Mouse (Mus musculus) embryonic fibroblast, embryonic 13.5 days (primary cell): ENCODE measurements around the gene Heca. TPM values are rescaled to one million over a fixed set of nuclear protein-coding genes. Genes with fewer than 3 reads are reported as not detected.
"Not testable (repeated sequence)": the region's sequence is repeated elsewhere in the genome, so short reads cannot be mapped to it uniquely, and the experiment has no call there.

Experiments used
- H3K27ac ChIP-seq: 2 replicates; pipeline ENCODE4 v1.5.1; 2012; ENCODE audit warnings: low read length, control low read depth, inconsistent platforms; ENCODE audit not compliant: insufficient read depth
- H3K4me1 ChIP-seq: 2 replicates; pipeline ENCODE4 v1.6.1; 2011; ENCODE audit warnings: low read length; ENCODE audit not compliant: control insufficient read depth, insufficient read depth
- H3K4me3 ChIP-seq: 2 replicates; pipeline ENCODE4 v1.5.1; 2011; ENCODE audit warnings: mild to moderate bottlenecking, control low read depth, low read length; ENCODE audit not compliant: insufficient read depth
- CTCF ChIP-seq: IDR thresholded peaks from 2 replicates; pipeline ENCODE4 v1.5.1; 2011; ENCODE audit warnings: mild to moderate bottlenecking, control low read depth, low read length, moderate library complexity, borderline replicate concordance; ENCODE audit not compliant: insufficient read depth
- POLR2A ChIP-seq: IDR thresholded peaks from 2 replicates; pipeline ENCODE4 v1.6.1; 2011; ENCODE audit warnings: low read depth, mild to moderate bottlenecking, control low read depth, low read length, moderate library complexity
- polyA plus RNA-seq: library from polyadenylated mRNA; stranded (reverse); fragments of >200 nt; gene quantifications from 2 replicates; pipeline ENCODE4 v1.2.4, GENCODE M21; 2011; ENCODE audit warnings: low read depth; ENCODE audit not compliant: missing spikeins, insufficient read length

Heca gene
- polyA plus RNA-seq, 1 experiment = 18.8 TPM

DNA sequence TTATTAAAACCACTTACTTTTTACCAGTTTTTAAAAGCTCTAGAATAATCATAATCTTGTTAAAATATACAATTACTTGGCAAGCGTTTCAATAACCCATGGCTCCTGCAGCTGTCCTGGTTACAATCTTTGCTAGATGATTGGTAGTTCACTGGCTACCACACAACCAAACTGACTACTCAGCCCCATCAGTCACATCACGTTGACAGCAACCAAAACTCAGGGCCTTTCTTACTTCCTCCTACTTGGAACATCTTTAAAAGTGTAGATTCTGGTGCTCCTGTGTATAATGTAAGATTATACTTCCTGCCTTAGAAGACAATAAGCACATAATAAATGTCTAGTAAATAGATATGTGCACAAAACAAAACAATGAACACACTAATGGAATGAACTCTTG, 14.2 kb downstream of the Heca start:
- Histone ChIP-seq H3K27ac (no peak overlapping the region), H3K4me3 (no peak overlapping the region), H3K4me1 (peaks cover 9% of the 10 kb centered on the region)
- TF ChIP-seq CTCF = no peak

DNA sequence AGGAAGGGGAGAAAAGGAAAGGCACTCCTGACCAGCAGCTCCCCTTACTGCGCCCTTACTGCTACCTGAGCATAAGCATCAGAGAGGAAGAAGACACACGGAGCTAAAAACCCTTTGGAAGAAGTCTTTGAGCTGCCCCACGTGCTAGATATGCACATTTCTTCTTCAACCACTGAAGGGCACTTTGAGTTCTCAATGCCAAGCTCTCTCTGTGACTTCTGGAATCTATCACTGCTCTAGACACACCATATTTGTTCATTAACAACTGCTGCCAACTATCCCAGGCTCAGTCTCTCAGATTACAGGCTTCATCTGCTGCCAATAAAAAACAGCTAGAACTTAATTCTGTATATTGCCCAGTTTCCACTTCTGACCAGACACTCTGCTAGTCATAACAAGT, 15.7 kb downstream of the Heca start:
- H3K27ac ChIP-seq = no peak overlapping the region
- no peak overlapping the region for H3K4me3 ChIP-seq
- TF ChIP-seq POLR2A = no peak
- peaks cover 9% of the 10 kb centered on the region for H3K4me1 ChIP-seq

- Histone ChIP-seq H3K4me1 (peaks cover 11% of the 10 kb centered on the region), H3K4me3 (no peak overlapping the region), H3K27ac (peak overlapping the region; percentile 12; the same call in 1 of the 2 replicates)
- TF ChIP-seq POLR2A = no peak
Observed at GRCm38 (mm10) chr10:17931157-17931556, 16.7 kb downstream of the Heca start.

GRCm38 (mm10) chr10:17930445-17931083, 17.3 kb downstream of the Heca start:
- Histone ChIP-seq H3K4me1 (peaks cover 13% of the 10 kb centered on the region), H3K4me3 (no peak overlapping the region), H3K27ac (peak overlapping the region; percentile 12)
- TF ChIP-seq POLR2A (no peak), CTCF (no peak)

DNA sequence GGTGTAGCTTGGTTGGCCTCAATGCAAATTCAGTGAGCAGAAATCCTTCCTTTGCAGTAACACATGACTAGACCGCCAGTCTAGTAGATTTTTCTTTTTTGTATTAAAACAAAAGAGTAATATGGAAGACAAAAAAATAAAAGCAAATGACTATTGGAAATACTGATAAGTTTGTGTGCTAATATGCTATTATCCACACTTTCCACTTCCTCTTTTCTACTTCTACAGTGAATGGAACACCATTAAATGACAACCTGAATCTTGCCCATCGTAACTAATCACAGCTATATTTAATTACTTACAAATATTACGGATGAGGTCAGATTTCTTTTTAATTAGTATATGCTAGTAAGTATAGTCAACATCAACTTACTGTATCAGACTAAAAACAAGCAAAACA, 22.7 kb downstream of the Heca start:
- Histone ChIP-seq H3K4me1 (peaks cover 5% of the 10 kb centered on the region), H3K4me3 (no peak overlapping the region), H3K27ac (no peak overlapping the region)
- TF ChIP-seq CTCF (no peak), POLR2A (no peak)

GRCm38 (mm10) chr10:17924166-17924565, 23.7 kb downstream of the Heca start:
- Histone ChIP-seq H3K4me1 (peaks cover 5% of the 10 kb centered on the region), H3K4me3 (no peak overlapping the region), H3K27ac (no peak overlapping the region)
- TF ChIP-seq POLR2A (no peak), CTCF (no peak)

GRCm38 (mm10) chr10:17921381-17921780, 26.5 kb downstream of the Heca start:
- no peak overlapping the region for H3K27ac ChIP-seq
- TF ChIP-seq CTCF (no peak), POLR2A (no peak)
- peaks cover 2% of the 10 kb centered on the region; the same call in 1 of the 2 replicates for H3K4me1 ChIP-seq
- no peak overlapping the region for H3K4me3 ChIP-seq

DNA sequence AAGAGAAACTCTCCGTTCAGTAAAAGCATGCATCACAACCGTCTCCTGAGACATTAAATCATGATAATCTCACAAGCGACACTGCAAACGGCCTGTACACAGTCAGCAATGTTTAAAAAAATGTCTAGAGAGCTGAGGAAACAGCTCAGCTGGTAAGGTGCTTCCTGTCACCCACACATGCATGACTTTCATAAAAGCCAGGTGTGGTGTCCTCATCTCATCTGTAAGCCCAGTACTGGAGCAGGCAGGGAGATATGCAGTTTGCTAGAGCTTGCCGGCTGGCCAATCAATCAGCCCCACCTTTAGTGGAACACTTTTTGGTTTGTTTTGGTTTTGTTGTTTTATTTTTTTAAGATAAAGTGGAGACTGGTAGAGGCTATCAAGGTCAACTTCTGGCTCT, 27.9 kb downstream of the Heca start:
- TF ChIP-seq CTCF = no peak
- TF ChIP-seq POLR2A = no peak
- Histone ChIP-seq H3K27ac (no peak overlapping the region), H3K4me3 (no peak overlapping the region), H3K4me1 (no peaks in the 10 kb centered on the region)

- Histone ChIP-seq H3K4me1 (no peaks in the 10 kb centered on the region), H3K27ac (no peak overlapping the region), H3K4me3 (no peak overlapping the region)
- no peak for TF ChIP-seq POLR2A
- no peak for TF ChIP-seq CTCF
Observed at GRCm38 (mm10) chr10:17919032-17919431, 28.8 kb downstream of the Heca start.

DNA sequence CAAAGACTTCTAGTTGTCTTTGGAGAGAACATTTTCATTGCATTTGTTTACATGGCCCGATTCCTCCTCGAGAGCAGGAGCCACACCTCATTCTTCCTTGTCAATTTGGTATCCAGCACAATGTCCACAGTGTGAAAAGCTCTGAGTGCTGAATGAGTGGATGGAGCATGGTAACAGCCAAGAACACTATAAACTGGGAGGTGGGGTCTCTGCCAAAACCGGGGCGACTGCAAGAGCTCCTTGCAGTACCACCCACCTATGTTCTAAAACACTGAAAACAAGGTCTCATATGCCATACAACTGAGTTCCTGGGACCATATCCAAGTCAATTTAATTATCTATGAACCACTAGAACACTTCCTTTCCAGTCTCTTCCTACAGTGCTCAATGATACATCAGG, 39.1 kb downstream of the Heca start:
- Histone ChIP-seq H3K4me1 (no peaks in the 10 kb centered on the region), H3K27ac (no peak overlapping the region), H3K4me3 (no peak overlapping the region)
- no peak for TF ChIP-seq POLR2A
- no peak for TF ChIP-seq CTCF

DNA sequence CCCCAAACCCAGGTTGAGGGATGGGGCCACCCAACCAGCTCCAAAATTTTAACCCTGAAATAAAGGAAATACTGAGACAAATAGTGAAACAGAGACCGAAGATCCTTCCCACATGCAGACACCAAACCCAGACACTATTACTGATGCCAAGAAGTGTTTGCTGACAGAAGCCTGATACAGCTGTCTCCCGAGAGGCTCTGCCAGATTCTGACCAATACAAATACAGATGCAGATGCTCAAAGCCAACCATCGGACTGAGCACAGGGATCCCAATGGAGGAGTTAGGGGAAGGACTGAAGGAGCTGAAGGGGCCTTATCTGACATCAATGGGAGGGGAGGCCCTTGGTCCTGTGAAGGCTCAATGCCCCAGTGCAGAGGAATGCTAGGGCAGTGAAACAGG, 41.5 kb downstream of the Heca start:
- not testable (repeated sequence) for H3K27ac ChIP-seq, H3K4me1 ChIP-seq, H3K4me3 ChIP-seq
